Mouse (Mus musculus) intestine, embryonic 14.5 days (tissue): ENCODE measurements around the gene Rbm28. TPM values are rescaled to one million over a fixed set of nuclear protein-coding genes. Genes with fewer than 3 reads are reported as not detected.

Source experiments
- ATAC-seq: fragments of 200-750 bp; cut with Nextera tagmentation; replicated peaks from 2 replicates; pipeline ENCODE4 v1.8.0; 2017; ENCODE audit warnings: low read depth, moderate number of reproducible peaks, moderate TSS enrichment, moderate library complexity; ENCODE audit not compliant: low FRiP score, low TSS enrichment
- DNase-seq: peaks from one replicate; pipeline ENCODE4 v3.0.0-alpha.2; 2018; ENCODE audit warnings: low spot score
- H3K27ac ChIP-seq: fragments of 300-500 bp; sonication (generic); 2 replicates; pipeline ENCODE4 v1.5.1; 2014; ENCODE audit warnings: low read depth, mild to moderate bottlenecking, control low read depth
- H3K27me3 ChIP-seq: fragments of 300-500 bp; sonication (generic); replicated peaks from 2 replicates; pipeline ENCODE4 v1.6.1; 2014; ENCODE audit warnings: low read length, control low read depth; ENCODE audit not compliant: control insufficient read depth, insufficient read depth
- H3K36me3 ChIP-seq: fragments of 300-500 bp; sonication (generic); 2 replicates; pipeline ENCODE4 v1.6.1; 2014; ENCODE audit warnings: low read length, control low read depth; ENCODE audit not compliant: control insufficient read depth, insufficient read depth
- H3K4me1 ChIP-seq: fragments of 300-500 bp; sonication (generic); replicated peaks from 2 replicates; pipeline ENCODE4 v1.6.1; 2014; ENCODE audit warnings: low read length, control low read depth, mixed read lengths; ENCODE audit not compliant: control insufficient read depth, insufficient read depth
- H3K4me2 ChIP-seq: fragments of 300-500 bp; sonication (generic); 2 replicates; pipeline ENCODE4 v1.6.1; 2014; ENCODE audit warnings: low read length
- H3K4me3 ChIP-seq: fragments of 300-500 bp; sonication (generic); 2 replicates; pipeline ENCODE4 v1.5.1; 2014; ENCODE audit warnings: low read depth, low read length, control low read depth, mixed read lengths
- H3K9ac ChIP-seq: fragments of 300-500 bp; sonication (generic); 2 replicates; pipeline ENCODE4 v1.6.1; 2014; ENCODE audit warnings: mild to moderate bottlenecking, low read length
- H3K9me3 ChIP-seq: fragments of 300-500 bp; sonication (generic); 2 replicates; pipeline ENCODE4 v1.6.1; 2016; ENCODE audit warnings: low read length, control low read depth; ENCODE audit not compliant: control insufficient read depth
- WGBS: fragments of 180-500 bp; shearing (Covaris S2); extraction: QIAGEN DNeasy Blood & Tissue Kit; methylation state at CpG from one replicate; pipeline ENCODE4 v1.1.7; 2014; 5-methylcytosine and 5-hydroxymethylcytosine counted together
- polyA plus RNA-seq: library from polyadenylated mRNA; unstranded; fragments of >200 nt; fragmentation: Nextera tagmentation; extraction: Ambion mirVana; gene quantifications from 2 replicates; pipeline ENCODE4 v1.2.1, GENCODE M21; 2014

Gene Rbm28
- polyA plus RNA-seq, 1 experiment from 2014 or later = 44.6 TPM

DNA sequence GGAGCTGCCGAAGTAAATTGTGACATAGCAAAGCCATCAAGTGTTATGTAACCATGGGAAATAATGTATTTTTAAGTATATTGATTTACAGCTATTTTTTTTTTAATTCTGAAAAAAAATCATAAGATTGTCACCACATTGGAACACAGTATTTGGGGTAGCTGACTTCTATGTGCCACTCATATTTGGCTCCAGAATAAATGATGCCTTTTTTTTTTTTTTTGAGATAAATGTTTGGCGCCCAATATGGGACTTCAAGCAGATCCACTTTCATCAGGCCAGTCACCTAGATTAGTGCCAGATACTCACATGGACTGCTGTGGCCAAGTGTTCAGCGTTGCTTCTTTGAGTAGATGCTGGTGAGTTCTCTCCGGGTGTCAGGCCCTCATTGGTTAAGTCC is 53.3 kb downstream of the Rbm28 start:
- H3K9me3 ChIP-seq = 0 out of 2 replicates have a peak, but pooled peaks cover 10% of the 10 kb centered on the region
- H3K4me1 ChIP-seq = no peaks in the 10 kb centered on the region
- no peaks in the 10 kb centered on the region for H3K27me3 ChIP-seq
- no peak overlapping the region for H3K27ac ChIP-seq
- no peak overlapping the region for H3K4me3 ChIP-seq
- no peak for DNase-seq
- WGBS = 91% methylated on average over 4 of the region's 4 CpGs
- H3K9ac ChIP-seq = no peak overlapping the region
- ATAC-seq = no peak
- no peaks in the 10 kb centered on the region for H3K36me3 ChIP-seq
- no peak overlapping the region for H3K4me2 ChIP-seq

DNA sequence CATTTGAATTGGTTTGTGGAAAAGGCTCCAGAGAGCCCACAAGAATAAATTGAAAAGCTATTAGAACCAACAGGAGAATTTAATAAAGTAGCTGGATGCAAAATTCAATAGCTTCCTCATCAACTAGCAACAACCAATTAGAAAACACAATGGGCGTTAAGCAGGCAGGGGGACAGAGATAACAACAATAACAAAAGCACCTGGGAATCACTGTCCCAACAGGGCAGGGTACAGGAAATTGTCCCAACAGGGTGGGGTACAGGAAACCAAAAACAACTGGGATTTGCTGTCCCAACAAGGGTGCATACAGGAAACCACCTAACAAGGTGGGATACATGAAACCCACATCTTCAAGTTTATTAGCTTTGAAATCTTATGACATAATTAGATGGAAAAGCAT is 56.4 kb downstream of the Rbm28 start:
- H3K9ac ChIP-seq = no peak overlapping the region
- 0 out of 2 replicates have a peak, but pooled peaks cover 10% of the 10 kb centered on the region for H3K9me3 ChIP-seq
- H3K4me3 ChIP-seq = no peak overlapping the region
- no peak overlapping the region for H3K27ac ChIP-seq
- DNase-seq (no peak), ATAC-seq (no peak)
- H3K36me3 ChIP-seq = no peaks in the 10 kb centered on the region
- H3K4me2 ChIP-seq = no peak overlapping the region
- H3K27me3 ChIP-seq = no peaks in the 10 kb centered on the region
- WGBS = 71% methylated on average over 1 of the region's 1 CpGs
- no peaks in the 10 kb centered on the region for H3K4me1 ChIP-seq

DNA sequence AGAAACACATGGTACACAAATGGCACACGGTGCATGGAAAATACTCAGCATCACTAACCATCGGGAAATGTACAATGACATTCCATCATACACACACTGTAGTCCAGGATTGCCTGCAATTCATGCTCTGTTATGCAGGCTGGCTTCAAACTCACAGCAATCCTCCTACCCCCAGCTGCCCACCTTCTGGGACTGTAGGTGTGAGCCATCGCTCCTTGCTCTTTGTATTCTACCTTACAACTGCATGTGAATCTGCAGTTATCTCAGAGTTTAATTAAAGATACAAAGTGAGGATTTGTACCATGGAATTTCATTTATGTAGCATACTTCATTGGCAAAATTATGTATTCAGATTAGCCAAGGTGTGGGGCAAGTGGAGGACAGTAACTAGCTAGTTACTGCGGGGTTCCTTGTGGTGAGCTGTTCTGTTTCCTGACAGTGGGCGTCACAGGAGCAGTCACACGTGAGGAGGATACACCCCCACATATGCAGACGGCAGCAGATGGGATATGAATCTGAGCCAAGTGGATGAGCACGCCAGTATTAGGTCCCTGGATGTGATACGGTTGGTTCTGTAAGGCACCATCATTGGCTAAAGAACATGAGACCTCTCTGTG is 63.5 kb downstream of the Rbm28 start:
- ATAC-seq (no peak), DNase-seq (no peak)
- no peak overlapping the region for H3K4me2 ChIP-seq
- no peaks in the 10 kb centered on the region for H3K27me3 ChIP-seq
- WGBS = 82% methylated on average over 9 of the region's 9 CpGs
- no peaks in the 10 kb centered on the region for H3K9me3 ChIP-seq
- no peaks in the 10 kb centered on the region for H3K4me1 ChIP-seq
- no peak overlapping the region for H3K4me3 ChIP-seq
- no peak overlapping the region for H3K27ac ChIP-seq
- H3K9ac ChIP-seq = no peak overlapping the region
- H3K36me3 ChIP-seq = no peaks in the 10 kb centered on the region

DNA sequence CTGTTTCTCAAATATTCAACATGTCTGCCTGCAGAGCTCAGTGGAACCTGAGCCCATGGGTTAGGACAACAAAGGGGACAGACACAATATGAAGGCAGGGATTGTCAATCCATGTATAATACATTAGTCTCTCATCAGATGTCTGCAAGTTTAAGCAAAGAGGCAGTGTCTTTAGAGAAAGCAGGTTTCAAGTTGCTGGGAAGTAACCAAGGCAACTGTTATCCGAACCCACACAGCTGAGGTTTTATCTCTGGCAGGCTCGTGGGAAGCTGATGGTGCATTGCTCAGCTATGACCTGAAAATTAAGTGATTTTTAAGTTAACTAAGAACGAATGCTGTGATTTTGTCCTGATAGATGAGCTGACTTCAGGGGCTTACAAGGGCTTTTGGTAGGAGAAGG is 64.4 kb downstream of the Rbm28 start:
- Histone ChIP-seq H3K4me3 (no peak overlapping the region), H3K9me3 (no peaks in the 10 kb centered on the region), H3K9ac (no peak overlapping the region), H3K4me1 (no peaks in the 10 kb centered on the region), H3K36me3 (no peaks in the 10 kb centered on the region), H3K27ac (no peak overlapping the region), H3K27me3 (no peaks in the 10 kb centered on the region), H3K4me2 (no peak overlapping the region)
- WGBS = 24% methylated on average over 3 of the region's 3 CpGs
- no peak for DNase-seq
- ATAC-seq = no peak

DNA sequence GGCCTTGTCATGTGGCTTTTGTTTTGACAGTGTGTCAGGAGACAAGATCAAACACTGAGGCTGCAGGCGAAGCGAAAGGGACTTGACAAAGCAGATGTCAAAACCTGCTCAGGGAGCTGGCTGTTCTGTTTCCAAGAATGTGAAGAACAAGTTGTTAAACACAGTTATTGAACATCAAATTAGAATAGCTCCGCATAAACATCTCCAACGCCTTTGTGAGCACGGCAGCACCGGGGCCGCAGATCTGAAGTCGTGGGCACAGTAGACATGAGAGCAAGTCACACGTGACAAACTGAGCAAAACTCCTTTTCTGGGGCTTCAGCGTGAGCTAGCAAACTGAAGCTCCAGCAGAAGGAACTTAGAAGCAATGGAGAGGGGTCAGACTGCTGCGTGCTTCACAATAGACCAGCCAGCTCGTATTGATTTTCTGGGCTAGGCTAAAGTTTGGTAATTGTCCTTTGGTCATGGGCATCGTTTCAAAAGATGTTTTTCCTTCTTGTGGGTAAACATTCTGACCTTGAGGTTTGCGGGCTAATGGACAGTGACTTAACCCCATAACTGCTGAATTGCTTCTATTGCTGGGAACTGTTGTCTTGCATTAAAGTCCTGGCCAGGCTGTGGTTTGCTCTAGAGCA is 65.2 kb downstream of the Rbm28 start:
- Histone ChIP-seq H3K4me3 (no peak overlapping the region), H3K9ac (no peak overlapping the region), H3K27me3 (no peaks in the 10 kb centered on the region), H3K4me2 (no peak overlapping the region), H3K9me3 (no peaks in the 10 kb centered on the region), H3K4me1 (no peaks in the 10 kb centered on the region), H3K36me3 (no peaks in the 10 kb centered on the region), H3K27ac (no peak overlapping the region)
- no peak for DNase-seq
- WGBS = 60% methylated on average over 14 of the region's 14 CpGs
- ATAC-seq = no peak

DNA sequence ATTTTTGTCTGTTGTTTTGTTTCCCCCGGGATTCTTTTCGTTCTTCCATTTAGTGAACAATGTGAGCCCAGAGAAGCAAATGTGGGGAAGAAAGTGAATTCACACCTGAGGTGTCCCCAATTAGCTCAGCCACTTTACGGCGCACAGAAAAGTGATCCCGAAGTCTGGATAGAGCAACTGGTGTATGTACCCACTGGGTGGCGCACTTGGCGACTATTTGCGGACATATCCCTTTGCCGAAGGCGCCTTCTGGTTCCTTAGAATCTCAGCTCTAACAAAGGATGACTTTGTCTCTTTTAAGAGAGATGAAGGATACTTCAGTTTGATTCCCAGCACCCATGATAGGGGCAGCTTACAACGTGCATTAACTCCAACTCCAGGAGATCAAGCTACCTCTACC is 71.9 kb downstream of the Rbm28 start:
- H3K4me3 ChIP-seq = no peak overlapping the region
- 61% methylated on average over 11 of the region's 11 CpGs for WGBS

DNA sequence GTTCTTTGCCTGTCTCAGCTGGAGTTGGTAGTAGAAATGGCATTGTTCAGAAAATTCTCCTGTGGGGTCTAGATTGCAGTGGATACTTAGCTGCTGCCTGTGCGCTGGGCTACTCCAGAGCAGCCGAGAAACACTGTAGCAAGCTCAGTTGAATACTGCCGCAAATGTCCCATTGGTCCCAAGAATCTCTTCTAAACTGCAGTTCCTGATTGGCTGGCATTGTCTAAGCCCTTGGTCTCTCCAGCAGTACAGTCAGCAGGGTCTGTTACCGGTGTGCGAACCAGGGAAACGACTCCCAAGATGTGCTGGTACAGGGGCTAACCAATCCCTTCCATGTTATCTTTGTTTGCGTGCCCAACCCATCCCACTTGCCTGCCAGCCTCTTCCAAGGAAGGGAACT is 72.6 kb downstream of the Rbm28 start:
- no peak for ATAC-seq
- H3K27me3 ChIP-seq = no peaks in the 10 kb centered on the region
- no peaks in the 10 kb centered on the region for H3K4me1 ChIP-seq
- no peaks in the 10 kb centered on the region for H3K36me3 ChIP-seq
- no peak overlapping the region for H3K27ac ChIP-seq
- no peak overlapping the region for H3K9ac ChIP-seq
- H3K4me3 ChIP-seq = no peak overlapping the region
- DNase-seq = no peak
- H3K9me3 ChIP-seq = no peaks in the 10 kb centered on the region
- no peak overlapping the region for H3K4me2 ChIP-seq
- WGBS = 85% methylated on average over 7 of the region's 7 CpGs

More for the DNA sequence above, 71.9 kb downstream of the Rbm28 start:
- Histone ChIP-seq H3K9ac (no peak overlapping the region), H3K4me2 (no peak overlapping the region), H3K27me3 (no peaks in the 10 kb centered on the region), H3K36me3 (no peaks in the 10 kb centered on the region), H3K9me3 (no peaks in the 10 kb centered on the region), H3K27ac (no peak overlapping the region), H3K4me1 (no peaks in the 10 kb centered on the region)
- DNase-seq (no peak), ATAC-seq (no peak)

DNA sequence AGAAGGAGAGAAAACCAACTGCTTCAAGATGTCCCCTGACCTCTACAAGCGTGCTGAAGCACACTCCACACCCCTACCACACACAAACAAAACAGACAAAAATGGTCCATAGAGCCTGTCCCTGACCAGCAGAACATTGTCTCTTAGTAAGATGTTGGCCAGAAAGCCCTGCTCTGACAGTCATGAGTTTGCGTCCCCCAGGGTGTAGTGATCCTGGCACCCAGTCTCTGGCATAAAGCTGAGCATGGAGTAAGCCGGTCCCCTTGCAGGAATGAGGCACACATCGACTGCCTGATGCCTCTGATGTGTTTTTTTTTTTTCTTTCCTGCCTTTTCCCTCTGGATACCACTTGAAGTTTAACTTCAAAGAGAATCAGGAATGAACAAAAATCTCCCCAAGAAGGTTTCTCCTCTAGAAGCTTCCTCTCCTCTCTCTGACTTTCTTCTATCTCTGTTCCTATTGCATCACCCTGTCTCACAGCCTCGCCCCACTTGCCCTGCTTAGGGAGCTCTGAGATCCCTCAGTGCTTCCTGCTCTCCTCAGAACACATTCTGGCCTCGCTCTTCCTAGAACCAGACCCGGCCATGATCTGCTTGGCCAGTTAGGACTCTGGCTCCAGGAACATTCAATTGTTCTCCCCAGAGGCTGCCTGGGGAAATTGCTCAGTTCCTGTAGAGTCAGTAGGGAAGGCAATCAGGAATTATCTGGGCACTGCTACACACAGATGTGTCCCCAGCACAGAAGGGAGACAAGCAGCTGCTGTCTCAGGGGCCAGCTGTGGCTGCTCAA is 76.7 kb downstream of the Rbm28 start:
- no peak for DNase-seq
- WGBS = 75% methylated on average over 7 of the region's 7 CpGs

More for the DNA sequence above, 76.7 kb downstream of the Rbm28 start:
- Histone ChIP-seq H3K36me3 (no peaks in the 10 kb centered on the region), H3K4me2 (no peak overlapping the region), H3K4me1 (no peaks in the 10 kb centered on the region), H3K27ac (no peak overlapping the region), H3K4me3 (no peak overlapping the region), H3K9ac (no peak overlapping the region), H3K9me3 (no peaks in the 10 kb centered on the region), H3K27me3 (no peaks in the 10 kb centered on the region)
- ATAC-seq = no peak
